Mouse (Mus musculus) midbrain, embryonic 16.5 days (tissue): Measurements from ENCODE around the gene Ghitm. TPM values are rescaled to one million over a fixed set of nuclear protein-coding genes. Genes with fewer than 3 reads are reported as not detected.

ENCODE experiments used
- ATAC-seq: fragments of 200-750 bp; cut with Nextera tagmentation; 2 replicates; pipeline ENCODE4 v1.8.0; 2017; ENCODE audit warnings: moderate TSS enrichment
- H3K27ac ChIP-seq: fragments of 300-500 bp; sonication (generic); 2 replicates; pipeline ENCODE4 v1.5.1; 2014; ENCODE audit warnings: mild to moderate bottlenecking, low read length, mixed read lengths
- H3K27me3 ChIP-seq: fragments of 300-500 bp; sonication (generic); 2 replicates; pipeline ENCODE4 v1.6.1; 2014; ENCODE audit warnings: low read depth, low read length, mixed read lengths; ENCODE audit not compliant: control insufficient read depth, insufficient read depth
- H3K36me3 ChIP-seq: fragments of 300-500 bp; sonication (generic); 2 replicates; pipeline ENCODE4 v1.6.1; 2014; ENCODE audit warnings: mild to moderate bottlenecking, low read length, moderate library complexity, mixed read lengths; ENCODE audit not compliant: control insufficient read depth, insufficient read depth
- H3K4me1 ChIP-seq: fragments of 300-500 bp; sonication (generic); 2 replicates; pipeline ENCODE4 v1.6.1; 2014; ENCODE audit warnings: mild to moderate bottlenecking, low read length, mixed read lengths; ENCODE audit not compliant: control insufficient read depth, insufficient read depth
- H3K4me2 ChIP-seq: fragments of 300-500 bp; sonication (generic); 2 replicates; pipeline ENCODE4 v1.6.1; 2014; ENCODE audit warnings: mild to moderate bottlenecking, low read length, mixed read lengths
- H3K4me3 ChIP-seq: fragments of 300-500 bp; sonication (generic); 2 replicates; pipeline ENCODE4 v1.5.1; 2014; ENCODE audit warnings: low read depth, mild to moderate bottlenecking, low read length, moderate library complexity, mixed read lengths
- H3K9ac ChIP-seq: fragments of 300-500 bp; sonication (generic); 2 replicates; pipeline ENCODE4 v1.6.1; 2014; ENCODE audit warnings: low read depth, low read length, mixed read lengths
- H3K9me3 ChIP-seq: fragments of 300-500 bp; sonication (generic); replicated peaks from 2 replicates; pipeline ENCODE4 v1.6.1; 2014; ENCODE audit warnings: mild to moderate bottlenecking, low read length, mixed read lengths; ENCODE audit not compliant: control insufficient read depth, poor library complexity, severe bottlenecking
- WGBS: fragments of 180-500 bp; shearing (Covaris S2); extraction: QIAGEN DNeasy Blood & Tissue Kit; methylation state at CpG from one replicate; pipeline ENCODE4 v1.1.7; 2014; 5-methylcytosine and 5-hydroxymethylcytosine counted together
- polyA plus RNA-seq: library from polyadenylated mRNA; unstranded; fragments of >200 nt; fragmentation: Nextera tagmentation; extraction: Ambion mirVana; gene quantifications from 2 replicates; pipeline ENCODE4 v1.2.1, GENCODE M21; 2015

Gene Ghitm
- polyA plus RNA-seq, 1 experiment from 2014 or later = 189 TPM

DNA sequence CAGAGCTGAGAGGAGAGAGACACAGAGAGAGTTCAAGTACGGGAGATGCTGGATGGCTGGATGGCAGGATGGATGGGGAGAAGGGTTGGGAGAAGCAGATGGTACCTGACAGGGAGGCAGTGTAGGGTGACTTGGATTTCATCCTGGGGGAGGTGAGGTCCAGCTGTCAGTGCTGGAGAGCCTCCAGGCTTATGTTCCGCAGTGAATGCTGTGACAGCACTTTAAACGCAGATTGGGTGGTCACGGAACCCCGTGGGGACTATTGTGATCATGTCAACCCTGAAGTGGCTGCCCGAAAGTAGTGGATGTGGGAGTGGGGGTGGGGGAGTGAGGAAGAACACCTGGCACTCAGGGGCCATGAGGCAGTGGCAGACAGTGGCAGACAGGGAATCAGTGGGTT lies 40.6 kb downstream of the Ghitm start:
- 57% methylated on average over 6 of the region's 6 CpGs for WGBS
- ATAC-seq = no peak
- H3K4me2 ChIP-seq = no peak overlapping the region
- no peak overlapping the region for H3K9ac ChIP-seq
- H3K27me3 ChIP-seq = no peaks in the 10 kb centered on the region
- no peak overlapping the region for H3K4me3 ChIP-seq
- H3K9me3 ChIP-seq = no peaks in the 10 kb centered on the region
- H3K36me3 ChIP-seq = no peaks in the 10 kb centered on the region
- peaks cover 6% of the 10 kb centered on the region for H3K4me1 ChIP-seq
- H3K27ac ChIP-seq = no peak overlapping the region

DNA sequence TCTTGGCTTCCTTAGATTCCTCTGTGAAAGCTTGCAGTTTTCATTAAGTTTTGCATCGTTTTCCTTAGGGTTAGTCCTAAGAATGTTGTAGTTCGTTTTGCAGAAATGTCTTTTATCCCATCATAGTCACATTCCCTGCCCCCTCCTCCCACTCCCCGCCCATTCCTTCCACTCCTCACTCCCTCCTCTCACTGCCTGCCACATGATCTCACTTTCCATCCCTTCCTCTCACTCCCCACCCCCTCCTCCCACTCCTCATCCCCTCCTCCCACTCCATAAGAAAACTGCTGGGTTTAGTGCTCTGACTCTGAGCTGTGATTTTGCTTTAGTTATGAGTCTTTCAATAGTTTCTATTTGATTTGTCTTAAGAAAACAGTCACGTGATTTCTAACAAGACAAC lies 51.3 kb downstream of the Ghitm start:
- no peaks in the 10 kb centered on the region for H3K4me1 ChIP-seq

DNA sequence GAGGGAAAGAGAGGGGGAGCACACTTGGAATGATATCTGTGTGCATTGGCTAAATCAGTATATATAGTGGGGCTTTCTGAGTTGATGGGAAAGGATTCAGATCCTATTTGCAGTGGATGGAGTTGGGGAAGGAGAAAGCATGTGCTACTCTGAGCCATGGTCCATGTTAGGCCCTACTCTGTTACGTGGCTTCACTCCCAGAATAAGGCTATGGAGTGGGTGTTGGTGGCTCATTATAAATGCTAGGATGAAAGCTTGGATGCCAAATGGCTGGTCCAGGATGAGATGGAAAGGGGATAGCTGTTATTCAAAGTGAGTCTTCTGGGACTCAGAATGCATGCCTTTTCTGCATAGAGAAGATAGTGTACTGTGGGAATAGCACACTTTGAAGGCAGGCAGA lies 54.3 kb downstream of the Ghitm start:
- Histone ChIP-seq H3K9ac (no peak overlapping the region), H3K27me3 (no peaks in the 10 kb centered on the region), H3K27ac (no peak overlapping the region), H3K4me1 (no peaks in the 10 kb centered on the region), H3K4me2 (no peak overlapping the region), H3K9me3 (no peaks in the 10 kb centered on the region), H3K36me3 (no peaks in the 10 kb centered on the region), H3K4me3 (no peak overlapping the region)
- ATAC-seq = no peak
- WGBS = 100% methylated on average over 1 of the region's 1 CpGs

More for the DNA sequence above, 51.3 kb downstream of the Ghitm start:
- Histone ChIP-seq H3K36me3 (no peaks in the 10 kb centered on the region), H3K27ac (no peak overlapping the region), H3K9ac (no peak overlapping the region), H3K9me3 (no peaks in the 10 kb centered on the region), H3K27me3 (no peaks in the 10 kb centered on the region), H3K4me2 (no peak overlapping the region), H3K4me3 (no peak overlapping the region)
- no peak for ATAC-seq
- WGBS = 28% methylated on average over 4 of the region's 4 CpGs

Other genes starting within 250 kb of the Ghitm start
- gene Ccser2, start 166.5 kb downstream of the Ghitm start, polyA plus RNA-seq = 92.9 and 97.5 TPM in 2 replicates
- gene Rgr, start 86.3 kb downstream of the Ghitm start, polyA plus RNA-seq = not detected in 2 replicates
- gene Lrit1, start 80.4 kb downstream of the Ghitm start, polyA plus RNA-seq = not detected in 2 replicates
- not detected in 2 replicates for gene Lrit2, start 67.3 kb downstream of the Ghitm start, polyA plus RNA-seq
- 3.1 and 5.0 TPM in 2 replicates for gene Cdhr1, start 36.9 kb downstream of the Ghitm start, polyA plus RNA-seq
- gene 2610528A11Rik, start 21.2 kb downstream of the Ghitm start, polyA plus RNA-seq = not detected in 2 replicates